Mouse (Mus musculus) forebrain, embryonic 14.5 days (tissue): ENCODE results near the gene Fam209. TPM values are rescaled to one million over a fixed set of nuclear protein-coding genes. Genes with fewer than 3 reads are reported as not detected.

ENCODE experiments used
- ATAC-seq: fragments of 200-750 bp; cut with Nextera tagmentation; 2 replicates; pipeline ENCODE4 v1.8.0; 2017; ENCODE audit warnings: mild to moderate bottlenecking, moderate library complexity
- DNase-seq: peaks from one replicate; pipeline ENCODE4 v3.0.0-alpha.2; 2015; ENCODE audit warnings: low spot score
- H3K27ac ChIP-seq: fragments of 300-500 bp; sonication (generic); 2 replicates; pipeline ENCODE4 v1.5.1; 2014; ENCODE audit warnings: low read depth, mild to moderate bottlenecking, control low read depth, low read length, moderate library complexity
- H3K27me3 ChIP-seq: fragments of 300-500 bp; sonication (generic); replicated peaks from 2 replicates; pipeline ENCODE4 v1.6.1; 2014; ENCODE audit warnings: low read length, control low read depth, mixed read lengths; ENCODE audit not compliant: control insufficient read depth, insufficient read depth
- H3K36me3 ChIP-seq: fragments of 300-500 bp; sonication (generic); 2 replicates; pipeline ENCODE4 v1.6.1; 2014; ENCODE audit warnings: low read length, control low read depth; ENCODE audit not compliant: control insufficient read depth, insufficient read depth
- H3K4me1 ChIP-seq: fragments of 300-500 bp; sonication (generic); 2 replicates; pipeline ENCODE4 v1.6.1; 2014; ENCODE audit warnings: antibody characterized with exemption, low read length, control low read depth; ENCODE audit not compliant: control insufficient read depth, insufficient read depth
- H3K4me2 ChIP-seq: fragments of 300-500 bp; sonication (generic); 2 replicates; pipeline ENCODE4 v1.6.1; 2014; ENCODE audit warnings: mild to moderate bottlenecking, control low read depth, low read length
- H3K4me3 ChIP-seq: fragments of 300-500 bp; sonication (generic); 2 replicates; pipeline ENCODE4 v1.5.1; 2014; ENCODE audit warnings: low read depth, low read length, control low read depth
- H3K9ac ChIP-seq: fragments of 300-500 bp; sonication (generic); 2 replicates; pipeline ENCODE4 v1.6.1; 2014; ENCODE audit warnings: mild to moderate bottlenecking, low read length, control low read depth, moderate library complexity
- H3K9me3 ChIP-seq: fragments of 300-500 bp; sonication (generic); replicated peaks from 2 replicates; pipeline ENCODE4 v1.6.1; 2016; ENCODE audit warnings: low read length, control low read depth, mixed read lengths; ENCODE audit not compliant: control insufficient read depth
- WGBS: fragments of 180-500 bp; shearing (Covaris S2); extraction: QIAGEN DNeasy Blood & Tissue Kit; methylation state at CpG from one replicate; pipeline ENCODE4 v1.1.7; 2014; 5-methylcytosine and 5-hydroxymethylcytosine counted together
- polyA plus RNA-seq: library from polyadenylated mRNA; unstranded; fragments of >200 nt; fragmentation: Nextera tagmentation; extraction: Ambion mirVana; gene quantifications from 2 replicates; pipeline ENCODE4 v1.2.1, GENCODE M21; 2014

Gene Fam209
- 0.44 and 0.67 TPM in 2 replicates for polyA plus RNA-seq

DNA sequence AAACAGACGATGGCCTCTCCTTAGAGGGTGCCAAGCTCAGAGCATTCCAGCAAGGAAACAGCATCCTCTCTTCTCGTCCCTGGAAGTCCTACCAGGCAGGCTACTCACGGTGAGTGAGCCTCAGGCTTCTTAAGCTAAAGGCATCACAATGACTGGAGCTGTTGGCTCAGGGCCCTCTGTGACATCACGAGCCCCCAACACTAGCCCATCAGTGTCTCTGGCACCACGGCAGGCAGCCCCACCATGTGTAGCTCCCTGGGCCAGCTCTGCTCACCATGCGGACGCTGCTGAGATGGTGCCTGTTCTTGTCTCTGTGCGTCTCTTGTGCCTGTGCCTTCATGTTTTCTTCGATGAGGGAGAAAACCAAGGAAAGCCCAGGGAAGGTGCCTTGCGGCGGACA, at the start of gene Fam209:
TSS of gene Fam209 (plus strand) at position 203 of the 400 bp plus-strand sequence.
- ATAC-seq (no peak), DNase-seq (no peak)
- Histone ChIP-seq H3K27ac (no peak within 1 kb of the TSS), H3K4me1 (peaks cover 10% of the 10 kb centered on the region), H3K4me3 (no peak within 1 kb of the TSS), H3K27me3 (no peaks in the 10 kb centered on the region), H3K4me2 (no peak within 1 kb of the TSS), H3K9ac (no peak within 1 kb of the TSS), H3K9me3 (no peaks in the 10 kb centered on the region), H3K36me3 (peaks cover 24% of the 10 kb centered on the region)
- WGBS: 73% methylated on average over 11 of the region's 11 CpGs

DNA sequence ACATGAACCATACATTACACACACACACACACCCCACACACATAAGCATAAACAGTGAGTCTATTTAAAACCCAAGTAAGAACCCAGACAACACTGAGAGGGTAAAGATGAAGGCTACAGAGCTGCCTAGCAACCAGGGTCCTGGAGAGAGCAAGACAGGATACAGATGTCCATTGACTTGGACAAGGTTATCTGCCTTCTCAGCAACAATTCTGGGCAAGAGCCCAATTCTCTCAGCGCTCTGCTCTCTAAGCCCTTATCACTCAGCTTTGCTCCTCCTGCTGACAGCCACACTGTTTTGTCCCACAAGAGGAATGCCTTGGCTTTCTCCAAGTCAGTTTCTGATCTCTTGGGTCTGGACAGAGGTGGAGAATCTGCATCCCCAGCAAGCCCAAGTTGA, 41.7 kb upstream of the Fam209 start:
- ATAC-seq (no peak), DNase-seq (no peak)
- H3K27me3 ChIP-seq: no peaks in the 10 kb centered on the region
- H3K4me2 ChIP-seq: no peak overlapping the region
- no peak overlapping the region for H3K9ac ChIP-seq
- no peak overlapping the region for H3K4me3 ChIP-seq
- H3K27ac ChIP-seq: no peak overlapping the region
- H3K4me1 ChIP-seq: no peaks in the 10 kb centered on the region
- no peaks in the 10 kb centered on the region for H3K36me3 ChIP-seq
- no peaks in the 10 kb centered on the region for H3K9me3 ChIP-seq
- WGBS: 94% methylated on average over 1 of the region's 1 CpGs

DNA sequence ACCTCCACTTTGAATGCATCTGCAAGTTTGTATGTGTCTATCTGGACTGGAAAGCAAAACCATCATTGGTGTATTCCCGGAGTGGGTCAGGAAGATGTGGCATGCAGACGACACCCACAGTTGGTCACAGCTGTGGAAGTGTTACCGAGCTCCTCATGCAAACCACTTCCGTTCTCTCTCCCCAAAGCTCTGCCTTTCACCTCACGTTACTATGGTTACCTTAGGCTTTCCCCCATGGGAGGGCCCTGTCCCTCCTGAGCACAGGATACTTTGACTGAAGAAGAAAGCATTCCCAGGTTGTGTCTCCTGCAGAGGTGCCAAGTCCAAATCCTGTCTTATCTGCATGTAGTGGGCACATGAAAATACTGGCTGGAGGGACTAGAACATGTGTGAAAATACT, 38.6 kb upstream of the Fam209 start:
- Histone ChIP-seq H3K9ac (no peak overlapping the region), H3K4me2 (no peak overlapping the region), H3K4me3 (no peak overlapping the region), H3K36me3 (no peaks in the 10 kb centered on the region), H3K27me3 (no peaks in the 10 kb centered on the region), H3K27ac (no peak overlapping the region), H3K9me3 (no peaks in the 10 kb centered on the region), H3K4me1 (no peaks in the 10 kb centered on the region)
- 53% methylated on average over 5 of the region's 5 CpGs for WGBS
- DNase-seq: no peak
- no peak for ATAC-seq

DNA sequence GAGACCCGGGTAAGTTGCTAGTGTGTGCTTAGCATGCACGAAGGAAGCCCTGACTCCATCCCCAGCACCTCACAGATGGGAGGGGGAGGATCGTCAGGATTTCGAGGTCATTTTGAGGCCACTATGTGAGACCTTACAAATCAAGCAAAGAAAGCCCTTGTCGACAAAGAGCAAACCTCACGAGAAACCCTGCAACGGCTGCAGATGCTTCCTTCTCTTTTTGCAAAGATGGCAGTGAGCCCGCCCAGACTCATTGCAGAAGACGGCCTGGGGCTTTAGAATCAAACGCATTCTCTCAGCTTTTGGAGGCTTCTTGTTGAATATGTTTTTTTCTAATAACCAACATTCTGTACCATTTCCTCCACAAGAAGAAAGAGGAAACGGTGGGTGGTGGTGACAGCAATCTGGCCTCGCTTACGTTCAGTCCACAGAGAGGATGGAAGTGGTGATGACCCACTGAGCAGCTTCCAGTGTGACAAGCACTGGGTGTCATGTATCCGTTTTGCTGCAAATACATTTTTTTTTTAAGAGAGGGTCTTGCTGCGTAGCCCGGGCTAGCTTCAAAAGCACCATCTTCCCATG, 34.9 kb upstream of the Fam209 start:
- H3K9me3 ChIP-seq: no peaks in the 10 kb centered on the region
- no peak overlapping the region for H3K4me2 ChIP-seq
- peaks cover 14% of the 10 kb centered on the region; the same call in 1 of the 2 replicates for H3K4me1 ChIP-seq
- 71% methylated on average over 16 of the region's 16 CpGs for WGBS
- no peaks in the 10 kb centered on the region for H3K27me3 ChIP-seq
- no peaks in the 10 kb centered on the region for H3K36me3 ChIP-seq
- no peak for DNase-seq
- no peak overlapping the region for H3K9ac ChIP-seq
- no peak for ATAC-seq
- H3K4me3 ChIP-seq: no peak overlapping the region
- no peak overlapping the region for H3K27ac ChIP-seq

DNA sequence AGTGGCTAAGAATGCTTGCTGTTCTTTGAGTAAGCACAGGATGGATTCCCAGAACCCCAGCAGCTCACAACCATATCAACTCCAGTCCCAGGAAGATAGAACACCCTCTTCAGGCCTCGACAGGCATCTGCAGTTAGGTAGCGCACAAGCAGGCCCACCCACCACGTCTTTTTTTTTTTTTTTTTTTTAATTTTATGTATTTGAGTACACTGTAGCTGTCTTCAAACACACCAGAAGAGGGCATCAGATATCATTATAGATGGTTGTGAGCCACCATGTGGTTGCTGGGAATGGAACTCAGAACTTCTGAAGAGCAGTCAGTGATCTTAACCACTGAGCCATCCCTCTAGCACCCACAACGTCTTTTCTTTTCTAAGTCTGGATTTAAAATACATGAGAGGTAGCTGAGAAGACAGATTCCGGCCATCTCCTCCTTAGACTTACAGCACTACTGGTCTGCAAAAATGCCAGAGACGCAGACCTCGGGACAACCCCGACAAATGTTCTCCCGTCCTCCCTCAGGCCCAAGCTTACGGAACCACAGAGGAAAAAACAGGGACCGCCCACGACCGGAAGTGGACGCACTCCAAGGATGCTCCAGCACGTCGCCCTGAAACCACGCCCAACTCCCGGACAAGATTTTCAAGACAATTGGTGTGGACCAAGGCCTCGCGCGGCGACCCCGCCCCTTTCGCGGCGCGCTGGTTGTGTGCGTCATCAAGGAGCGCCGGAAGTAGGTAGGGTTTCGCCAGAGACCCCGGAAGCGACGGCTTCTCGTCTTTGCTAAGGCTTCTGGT, 32.3 kb upstream of the Fam209 start, which contains the start of gene Rtf2:
TSS of gene Rtf2 (plus strand) at position 714 of the 797 bp plus-strand sequence.
- DNase-seq (peak; percentile 99), ATAC-seq (peak; percentile 97)
- no peaks in the 10 kb centered on the region for H3K9me3 ChIP-seq
- peak within 1 kb of the TSS; percentile 60 for H3K27ac ChIP-seq
- WGBS: 3% methylated on average over 35 of the region's 35 CpGs
- peak within 1 kb of the TSS; percentile 94 for H3K4me2 ChIP-seq
- H3K4me1 ChIP-seq: peaks cover 14% of the 10 kb centered on the region; the same call in 1 of the 2 replicates
- H3K9ac ChIP-seq: peak within 1 kb of the TSS; percentile 71
- H3K36me3 ChIP-seq: peaks cover 7% of the 10 kb centered on the region; the same call in 1 of the 2 replicates
- H3K27me3 ChIP-seq: no peaks in the 10 kb centered on the region
- peak within 1 kb of the TSS; percentile 75 for H3K4me3 ChIP-seq

DNA sequence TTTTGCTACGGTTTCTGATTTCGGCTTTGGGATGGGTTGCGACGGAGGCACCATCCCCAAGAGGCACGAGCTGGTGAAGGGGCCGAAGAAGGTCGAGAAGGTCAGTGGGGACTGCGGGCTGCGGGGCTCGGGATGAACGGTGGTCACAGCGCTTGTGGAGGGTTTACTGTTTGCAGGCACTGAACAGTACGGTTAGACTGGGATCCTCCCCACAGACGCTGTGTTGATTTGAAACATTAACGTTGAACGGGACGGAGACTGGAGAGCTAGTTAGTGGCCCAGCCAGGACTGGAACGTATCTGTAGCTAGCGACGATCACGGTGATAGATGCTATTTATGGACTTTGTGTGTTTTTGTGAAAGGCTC, 31.7 kb upstream of the Fam209 start:
- peak overlapping the region; percentile 71 for H3K9ac ChIP-seq
- under 1% methylated on average over 21 of the region's 21 CpGs for WGBS
- peak overlapping the region; percentile 75 for H3K4me3 ChIP-seq
- peak; percentile 67 for ATAC-seq
- H3K4me2 ChIP-seq: peak overlapping the region; percentile 94
- peaks cover 13% of the 10 kb centered on the region for H3K36me3 ChIP-seq
- no peaks in the 10 kb centered on the region for H3K9me3 ChIP-seq
- H3K27ac ChIP-seq: peak overlapping the region; percentile 29; the same call in 1 of the 2 replicates
- peaks cover 14% of the 10 kb centered on the region; the same call in 1 of the 2 replicates for H3K4me1 ChIP-seq
- DNase-seq: no peak
- H3K27me3 ChIP-seq: no peaks in the 10 kb centered on the region

DNA sequence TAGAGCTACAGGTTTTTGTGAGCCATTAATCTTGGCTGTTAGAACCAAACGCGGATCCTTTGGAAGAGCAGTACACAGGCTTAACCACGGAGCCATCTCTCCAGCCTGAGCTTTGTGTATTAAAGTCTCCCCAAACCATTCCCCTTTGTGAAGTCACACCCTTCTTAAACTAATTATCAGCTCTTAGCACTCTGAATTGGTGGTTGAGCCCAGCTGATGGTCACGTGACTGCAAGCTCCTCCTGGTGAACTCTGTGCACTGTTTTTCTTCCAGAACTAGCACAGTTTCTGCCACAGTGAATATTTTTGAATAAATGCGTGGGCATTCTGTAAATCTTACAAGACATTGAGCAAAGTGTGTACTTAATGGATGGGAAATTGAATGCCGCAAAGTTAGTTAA, 31.1 kb upstream of the Fam209 start:
- Histone ChIP-seq H3K9ac (peak overlapping the region; percentile 71), H3K4me2 (peak overlapping the region; percentile 94), H3K27me3 (no peaks in the 10 kb centered on the region), H3K36me3 (peaks cover 18% of the 10 kb centered on the region), H3K9me3 (no peaks in the 10 kb centered on the region), H3K27ac (no peak overlapping the region; the same call in 1 of the 2 replicates), H3K4me1 (peaks cover 14% of the 10 kb centered on the region; the same call in 1 of the 2 replicates), H3K4me3 (peak overlapping the region; percentile 75)
- ATAC-seq (no peak), DNase-seq (no peak)
- 33% methylated on average over 6 of the region's 6 CpGs for WGBS

DNA sequence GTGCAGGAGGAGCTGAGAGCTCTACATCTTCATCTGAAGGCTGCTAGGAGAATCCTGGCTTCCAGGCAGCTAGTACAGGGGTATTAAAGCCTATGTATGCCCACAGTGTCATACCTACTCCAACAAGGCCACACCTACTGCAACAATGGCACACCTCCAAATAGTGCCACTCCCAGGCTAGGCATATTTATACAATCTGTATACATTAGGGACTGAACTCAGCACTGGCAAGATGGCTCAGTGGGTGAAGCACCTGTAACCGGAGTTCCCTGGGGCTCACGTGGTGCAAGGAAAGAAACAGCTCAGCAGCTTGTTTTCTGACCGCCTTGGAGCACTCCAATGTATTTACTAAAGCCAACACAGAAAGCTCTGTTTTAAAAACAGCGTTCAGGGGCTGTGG, 26.7 kb upstream of the Fam209 start:
- Histone ChIP-seq H3K4me2 (no peak overlapping the region), H3K4me3 (no peak overlapping the region), H3K36me3 (peaks cover 63% of the 10 kb centered on the region), H3K9me3 (no peaks in the 10 kb centered on the region), H3K4me1 (peaks cover 10% of the 10 kb centered on the region; the same call in 1 of the 2 replicates), H3K9ac (no peak overlapping the region), H3K27ac (no peak overlapping the region), H3K27me3 (no peaks in the 10 kb centered on the region)
- DNase-seq (no peak), ATAC-seq (no peak)
- 91% methylated on average over 4 of the region's 4 CpGs for WGBS

DNA sequence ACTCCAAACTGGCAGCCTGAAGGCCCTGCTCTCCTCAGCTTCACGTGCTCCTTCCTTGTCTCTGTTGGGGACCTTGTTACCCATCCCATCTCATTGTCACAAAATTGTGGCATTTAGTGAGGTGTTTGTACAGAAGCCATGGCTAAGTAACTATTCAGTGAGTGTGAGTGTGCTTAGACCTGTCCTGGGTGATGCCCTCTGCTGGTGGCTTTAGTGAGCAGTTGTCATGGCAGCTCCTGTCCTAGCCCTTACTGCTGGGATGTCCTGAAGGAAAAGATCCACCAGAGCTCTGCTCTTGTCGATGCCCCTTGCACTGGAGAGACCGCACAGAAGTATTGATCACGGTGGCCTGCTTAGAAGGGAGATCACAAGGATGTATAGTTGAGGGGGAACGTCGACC, 25.0 kb upstream of the Fam209 start:
- Histone ChIP-seq H3K4me2 (no peak overlapping the region), H3K9me3 (no peaks in the 10 kb centered on the region), H3K9ac (no peak overlapping the region), H3K27ac (no peak overlapping the region), H3K36me3 (peaks cover 80% of the 10 kb centered on the region), H3K4me3 (no peak overlapping the region), H3K4me1 (no peaks in the 10 kb centered on the region), H3K27me3 (no peaks in the 10 kb centered on the region)
- ATAC-seq (no peak), DNase-seq (no peak)
- 90% methylated on average over 6 of the region's 6 CpGs for WGBS
